Mouse (Mus musculus): Measurements from ENCODE around the gene Nav1.

DNA sequence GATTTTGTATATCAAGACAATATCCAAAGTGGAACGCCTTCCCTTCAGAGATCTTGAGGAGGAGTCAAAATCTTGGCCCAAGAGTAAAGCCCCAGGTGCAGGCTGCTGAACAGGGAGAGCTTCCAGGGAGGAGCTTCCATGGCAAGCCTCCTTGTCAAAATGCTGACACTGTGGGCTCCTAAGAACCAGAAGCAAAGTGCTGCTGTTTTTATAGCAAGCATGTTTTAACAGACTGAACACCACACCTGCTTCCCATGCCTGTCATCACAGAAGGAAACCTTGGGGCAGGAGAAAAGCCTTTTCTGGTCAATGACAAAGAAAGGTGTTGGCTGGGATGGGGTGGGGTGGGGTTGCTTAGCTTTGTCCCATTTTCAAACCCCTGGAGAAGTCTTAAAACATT, 112.0 kb downstream of the Nav1 start:
- no peak for TF ChIP-seq POLR2A (IDR thresholded peaks at IDR 0.05; ENCODE audit: insufficient read depth, low read length)
- TF ChIP-seq CTCF (IDR thresholded peaks at IDR 0.05; ENCODE audit: low read depth, low read length), result no peak
- TF ChIP-seq EP300 (IDR thresholded peaks at IDR 0.05; ENCODE audit: insufficient read depth, low read depth, low read length), result no peak
